Mouse (Mus musculus) retina, adult 2 months (tissue): Measurements from ENCODE around the gene Xylt2.
"Not testable (repeated sequence)": the region's sequence is repeated elsewhere in the genome, so short reads cannot be mapped to it uniquely, and the experiment has no call there.

Source experiments
- DNase-seq: peaks from one replicate; pipeline ENCODE4 v3.0.0-alpha.2; 2012; ENCODE audit warnings: low read depth, low spot score

Xylt2 gene

DNA sequence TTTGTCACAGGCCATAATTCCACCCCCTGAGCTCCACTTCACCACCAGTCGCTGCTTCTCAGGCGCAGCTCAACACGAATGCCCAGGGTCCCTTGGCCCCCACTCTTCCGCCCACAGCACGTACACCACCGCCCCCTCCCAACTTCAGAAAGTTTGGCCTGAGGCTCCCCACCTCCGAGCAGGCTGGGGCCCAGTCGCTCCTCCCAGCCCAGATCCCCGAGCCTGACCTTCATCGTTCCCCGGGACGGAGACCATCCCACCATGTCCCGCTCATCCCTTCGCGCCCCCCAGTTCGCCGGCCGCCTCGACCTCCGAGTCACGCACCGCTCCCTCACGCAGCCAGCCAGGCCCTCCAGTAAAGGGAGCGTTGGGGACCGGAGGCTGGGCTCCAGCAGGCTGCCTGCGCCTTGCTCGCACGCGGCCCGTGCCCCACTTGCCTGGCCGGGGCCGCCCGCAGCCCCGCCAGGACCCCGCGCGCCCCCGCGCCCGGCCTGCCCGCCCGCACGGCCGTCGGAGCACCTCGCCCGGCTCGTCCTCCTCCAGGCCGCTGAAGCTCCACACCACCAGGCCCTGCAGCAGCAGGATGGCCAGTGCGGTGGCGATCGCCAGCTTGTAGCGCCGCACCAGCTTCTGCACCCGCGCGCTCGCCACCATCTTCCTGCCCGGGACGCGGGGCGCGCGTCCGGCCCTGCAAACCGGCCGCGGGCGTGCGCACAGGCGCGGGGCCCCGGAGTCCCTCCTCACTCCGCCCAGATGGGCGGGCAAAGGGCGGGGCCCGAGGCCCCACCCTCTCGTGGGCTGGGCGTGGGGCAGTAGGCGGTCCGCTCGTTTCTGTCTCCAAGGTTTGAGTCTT lies at the start of gene Xylt2:
Xylt2 (minus strand) TSS at position 762 of the 853 bp plus-strand sequence.
- peak; percentile 75 for DNase-seq

GRCm38 (mm10) chr11:94719216-94719615 lies 41.9 kb upstream of the Xylt2 start:
- no peak for DNase-seq

DNA sequence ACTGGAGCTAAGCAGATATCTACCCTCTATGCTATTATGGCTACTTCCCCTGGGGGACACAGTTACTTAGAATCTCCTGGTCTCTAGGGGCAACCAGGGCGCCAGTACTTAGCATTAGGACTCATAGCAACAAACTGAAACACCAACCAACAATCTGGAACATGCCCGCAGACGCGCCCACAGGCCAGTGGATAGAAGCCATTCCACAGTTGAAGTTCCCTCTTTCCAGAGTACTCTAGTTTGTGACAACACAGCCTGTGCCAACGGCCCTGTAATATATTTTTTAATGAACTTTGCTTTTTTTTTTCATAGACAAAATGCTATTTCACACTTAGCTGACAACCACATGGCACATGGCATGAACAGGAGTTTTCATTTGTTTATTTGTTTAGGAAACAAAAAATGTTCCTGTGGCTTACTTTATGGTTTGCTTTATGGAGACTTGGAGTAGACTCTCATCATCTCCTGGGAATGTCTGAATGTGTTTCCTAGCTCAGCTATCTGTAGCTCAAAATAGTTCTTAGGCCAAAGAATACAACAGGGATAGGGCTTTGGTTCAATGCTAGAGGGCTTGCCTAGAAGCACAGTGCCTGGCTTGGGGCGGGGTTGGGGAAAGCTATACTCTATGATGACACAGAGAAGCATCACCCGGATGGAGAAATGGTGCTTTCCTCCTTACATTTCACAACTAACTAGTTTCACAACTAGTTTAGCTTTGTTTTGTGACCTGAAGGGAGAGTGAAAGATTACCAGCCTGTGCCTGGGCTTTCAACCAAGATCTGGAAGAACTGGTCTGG lies 41.0 kb upstream of the Xylt2 start:
- DNase-seq: no peak

- DNase-seq: no peak
These were observed 39.9 kb upstream of the Xylt2 start for GRCm38 (mm10) chr11:94717239-94717638.

- DNase-seq: peak; percentile 34
These were observed 39.4 kb upstream of the Xylt2 start for GRCm38 (mm10) chr11:94716754-94717153.

GRCm38 (mm10) chr11:94715622-94716021 lies 38.3 kb upstream of the Xylt2 start:
- DNase-seq: no peak

GRCm38 (mm10) chr11:94713246-94713860 lies 36.0 kb upstream of the Xylt2 start:
- DNase-seq: no peak

DNA sequence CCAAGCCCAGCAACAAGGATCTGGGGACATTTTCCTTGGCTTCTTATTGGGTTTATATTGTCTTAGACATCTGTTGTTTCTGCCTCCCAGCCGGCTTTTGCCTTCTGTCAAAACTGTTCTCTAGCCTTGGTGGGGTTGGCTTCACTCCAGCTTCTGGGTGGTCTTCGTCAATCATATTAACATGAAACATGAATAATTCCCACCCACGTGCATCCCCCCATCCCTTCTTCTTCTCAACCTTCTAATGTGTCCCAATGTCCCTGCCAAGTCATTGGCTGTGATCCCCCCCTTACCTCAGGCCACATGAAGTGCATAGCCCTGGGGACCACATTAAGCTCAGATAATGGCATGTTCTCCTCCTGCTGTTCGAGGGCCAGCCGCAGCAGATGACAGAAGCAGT lies 27.2 kb upstream of the Xylt2 start, which contains the start of gene Gm11541:
Gm11541 (minus strand) TSS at position 28 of the 400 bp plus-strand sequence.
- DNase-seq: no peak

- no peak for DNase-seq
These were observed 26.7 kb upstream of the Xylt2 start for GRCm38 (mm10) chr11:94704020-94704419.

DNA sequence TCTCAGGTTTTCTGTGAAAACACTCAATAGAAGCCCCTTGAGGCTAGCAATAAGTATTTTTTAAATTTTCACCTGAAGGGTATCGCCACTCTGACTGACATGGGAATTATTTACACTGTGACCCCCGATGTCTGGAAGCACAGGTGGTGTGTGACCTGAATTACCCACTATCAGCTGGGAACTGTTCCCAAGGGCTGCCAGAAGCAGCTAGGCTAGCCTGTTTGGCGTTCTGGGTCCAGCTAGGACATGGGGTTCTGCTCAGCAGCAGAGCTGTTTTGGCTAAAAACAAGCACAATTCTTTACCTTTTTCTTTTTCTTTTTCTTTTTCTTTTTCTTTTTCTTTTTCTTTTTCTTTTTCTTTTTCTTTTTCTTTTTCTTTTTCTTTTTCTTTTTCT lies 24.9 kb upstream of the Xylt2 start:
- no peak for DNase-seq

DNA sequence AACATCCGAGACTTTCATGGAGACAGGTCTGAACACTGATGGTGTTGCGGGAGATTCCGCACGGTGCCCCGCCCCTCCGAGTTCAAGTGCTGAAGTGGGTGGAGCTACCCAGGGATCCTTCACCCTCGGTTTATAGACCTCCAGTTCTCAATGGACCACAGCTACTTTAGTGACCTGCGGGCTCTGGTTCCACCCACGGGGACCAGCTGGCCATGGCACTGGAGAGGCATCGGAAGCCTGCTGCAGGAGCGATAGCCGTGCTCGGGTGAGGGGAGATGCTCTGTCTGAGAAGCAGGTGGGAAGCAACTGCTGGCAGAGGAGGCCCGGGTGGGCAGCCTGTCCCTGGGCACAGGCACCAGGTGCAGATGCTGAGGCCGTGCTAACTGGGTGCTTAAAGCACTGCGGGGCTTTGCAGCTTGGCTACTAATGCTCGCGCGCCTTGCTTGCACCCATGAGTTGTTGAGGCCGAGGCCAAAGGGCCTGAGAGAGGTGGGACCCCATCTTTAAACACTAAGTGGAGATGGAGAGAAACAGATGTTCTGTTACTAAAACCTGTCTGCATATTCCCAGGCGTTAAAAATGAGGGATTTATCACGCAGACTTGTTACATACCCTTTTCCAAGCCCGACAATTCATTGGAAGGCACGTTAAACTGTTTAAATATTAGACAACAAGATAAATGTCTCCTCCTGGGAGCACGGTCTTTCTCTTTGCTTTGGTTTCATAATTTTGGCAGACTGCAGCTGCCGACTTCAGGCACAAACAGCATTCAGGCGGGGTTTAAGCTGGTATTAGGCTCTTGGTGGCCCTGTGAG lies 24.3 kb upstream of the Xylt2 start:
- DNase-seq: no peak

GRCm38 (mm10) chr11:94699399-94699798 lies 22.1 kb upstream of the Xylt2 start:
- DNase-seq: no peak

GRCm38 (mm10) chr11:94697703-94698464 lies 20.6 kb upstream of the Xylt2 start:
- DNase-seq: no peak

DNA sequence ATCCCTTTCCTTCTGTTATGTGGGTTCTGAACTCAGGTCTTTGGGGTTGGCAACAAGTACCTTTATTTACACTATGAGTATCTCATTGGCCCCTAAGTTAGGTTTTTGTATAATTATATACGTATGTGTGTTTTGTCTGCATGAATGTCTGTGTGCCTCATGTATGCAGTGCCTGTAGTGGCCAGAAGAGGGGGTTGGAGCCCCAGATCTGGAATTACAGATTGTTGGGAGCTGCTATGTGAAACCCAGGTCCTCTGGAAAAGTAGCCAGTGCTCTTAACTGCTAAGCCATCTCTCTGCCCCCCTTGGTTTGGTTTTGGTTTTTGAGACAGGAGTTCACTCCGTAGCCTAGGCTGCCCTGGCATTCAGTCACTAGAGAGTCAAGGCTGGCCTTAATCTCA lies 19.8 kb upstream of the Xylt2 start:
- no peak for DNase-seq

DNA sequence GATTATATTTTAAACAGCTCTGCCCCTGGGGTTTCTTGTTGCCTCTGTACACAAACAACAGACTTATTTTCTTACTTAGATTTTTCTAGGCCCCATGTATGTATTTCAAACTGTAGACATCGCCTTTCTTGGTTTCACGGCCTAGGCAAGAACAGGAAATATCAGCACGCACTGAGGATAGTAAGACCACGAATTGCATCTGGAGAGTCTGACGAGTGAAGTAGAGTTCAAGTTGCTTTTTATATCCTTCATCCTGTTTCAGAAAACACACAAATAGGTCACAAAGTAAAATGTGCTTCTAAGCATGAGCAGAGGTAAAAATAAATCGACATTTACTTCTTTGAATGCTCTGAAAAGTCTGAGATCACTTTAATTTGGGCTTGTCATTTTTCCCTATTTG lies 18.2 kb upstream of the Xylt2 start:
- DNase-seq: no peak

DNA sequence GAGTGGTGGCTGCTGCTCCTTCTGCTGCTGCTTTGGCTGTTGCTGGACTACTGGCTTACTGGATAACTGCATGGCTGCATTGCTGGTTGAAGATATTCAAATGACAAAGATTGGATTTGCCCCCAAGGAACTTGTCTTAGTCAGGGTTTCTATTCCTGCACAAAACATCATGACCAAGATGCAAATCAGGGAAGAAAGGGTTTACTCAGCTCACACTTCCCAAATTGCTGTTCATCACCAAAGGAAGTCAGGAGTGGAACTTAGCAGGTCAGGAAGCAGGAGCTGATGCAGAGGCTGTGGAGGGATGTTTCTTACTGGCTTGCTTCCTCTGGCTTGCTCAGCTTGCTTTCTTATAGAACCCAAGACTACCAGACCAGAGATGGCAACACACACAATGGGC lies 15.2 kb upstream of the Xylt2 start:
- DNase-seq: not testable (repeated sequence)

DNA sequence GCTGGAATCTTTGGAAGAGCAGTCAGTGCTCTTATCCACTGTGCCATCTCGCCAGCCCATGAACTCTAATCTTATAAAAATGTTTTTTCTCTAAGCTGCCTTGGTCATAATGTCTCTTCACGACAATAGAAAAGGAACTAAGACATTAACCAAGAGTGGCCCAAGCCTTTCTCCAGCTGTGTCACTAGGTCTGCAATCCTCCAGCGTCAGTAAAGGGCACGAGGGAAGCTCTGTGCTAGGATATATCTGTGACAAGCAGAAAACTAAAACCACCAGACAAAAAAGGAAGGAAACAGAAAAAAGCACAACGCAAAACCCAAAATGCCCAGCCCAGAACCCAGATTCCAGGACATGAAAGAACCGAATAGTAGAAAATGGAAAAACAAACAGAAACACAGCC lies 9.9 kb upstream of the Xylt2 start:
- no peak for DNase-seq

DNA sequence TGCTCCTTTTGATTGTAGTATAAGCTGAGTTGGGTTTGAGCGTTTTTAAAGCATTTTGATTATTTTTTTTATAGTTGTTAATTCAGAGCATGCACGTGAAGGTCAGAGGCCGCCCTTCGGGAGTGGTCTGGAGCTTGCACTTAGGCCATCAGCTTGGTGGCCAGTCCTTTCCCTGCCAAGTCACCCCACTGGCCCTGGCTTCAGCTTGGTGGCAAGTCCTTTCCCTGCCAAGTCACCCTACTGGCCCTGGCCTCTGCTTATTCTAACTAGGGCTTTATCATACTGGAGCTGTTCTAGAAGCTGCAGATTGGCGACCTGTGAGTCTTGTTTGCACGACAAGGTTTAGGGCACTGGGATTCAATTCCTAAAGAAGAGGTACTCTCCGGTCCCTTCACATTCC lies 5.1 kb upstream of the Xylt2 start:
- DNase-seq: no peak

DNA sequence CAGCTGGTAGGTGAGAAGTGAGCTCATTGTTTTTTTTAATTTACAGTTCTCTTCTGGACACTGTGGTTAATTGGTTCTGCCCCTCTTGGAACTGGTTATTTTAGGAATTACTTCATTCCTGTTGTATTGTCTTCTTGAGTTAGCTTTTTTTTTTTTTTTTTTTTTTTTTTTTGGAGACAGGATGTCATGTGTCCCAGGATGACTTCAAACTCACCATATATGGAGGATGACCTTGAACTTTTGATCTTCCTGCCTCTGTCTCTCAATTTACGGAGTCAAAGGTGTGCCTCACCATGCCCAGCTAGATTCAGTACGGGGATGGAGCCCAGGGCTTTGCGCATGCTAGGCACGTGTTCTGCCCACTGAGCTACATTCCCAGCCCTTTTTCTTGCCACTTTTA lies 4.3 kb upstream of the Xylt2 start:
- no peak for DNase-seq

DNA sequence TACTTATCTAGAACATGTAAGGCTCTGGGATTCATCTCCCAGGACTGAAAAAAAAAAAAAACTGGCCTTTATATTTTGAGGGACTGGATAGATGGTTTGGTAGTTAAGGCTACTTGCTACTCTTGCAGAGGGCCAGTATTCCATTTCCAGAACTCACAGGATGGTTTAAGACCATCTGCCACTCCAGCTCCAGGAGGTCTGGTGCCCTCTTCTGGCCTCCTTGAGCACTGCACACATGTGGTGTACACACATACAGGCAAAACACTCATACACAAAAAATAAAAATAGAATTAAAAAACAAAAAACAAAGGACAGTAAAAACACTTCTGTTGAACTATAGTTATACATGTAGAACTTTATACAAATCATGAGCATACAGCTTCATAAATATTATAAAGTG lies 3.3 kb upstream of the Xylt2 start:
- no peak for DNase-seq
